Mouse (Mus musculus): ENCODE data around the gene Rnf128.

DNA sequence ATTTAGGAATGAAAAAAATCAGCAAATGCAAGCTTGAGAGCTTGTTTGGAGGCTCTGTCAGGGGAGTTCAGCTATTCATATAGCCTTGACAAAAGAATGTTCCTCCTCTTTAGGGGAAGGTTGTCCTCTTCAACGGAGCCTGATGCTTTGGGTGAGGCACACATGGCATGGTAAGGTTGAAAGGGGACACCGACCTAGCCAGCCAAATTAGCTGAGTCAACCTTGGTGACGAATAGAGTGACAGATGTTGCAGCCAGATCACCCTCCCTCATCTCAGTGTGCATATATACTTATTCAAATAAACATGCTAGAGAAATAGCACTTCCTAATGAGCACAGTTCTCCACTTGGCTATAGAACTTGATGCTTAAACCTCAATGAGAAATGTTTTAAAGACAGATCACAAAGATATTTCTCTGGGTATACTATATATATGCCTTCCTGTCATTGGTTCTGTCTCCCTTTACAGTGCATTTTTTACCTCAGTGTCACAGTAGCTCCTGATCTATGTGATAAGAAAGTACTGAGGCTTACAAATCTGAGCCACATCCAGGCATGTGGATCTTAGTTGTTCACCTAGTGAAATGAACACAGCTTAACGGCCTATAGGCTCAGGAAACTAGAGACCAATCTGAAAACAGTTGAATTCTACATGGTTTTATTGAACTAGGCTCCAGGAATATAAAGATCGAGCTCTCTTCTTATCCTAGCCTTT, 91.4 kb downstream of the Rnf128 start:
- no peak for TF ChIP-seq POLR2A (IDR thresholded peaks at IDR 0.05; ENCODE audit: insufficient read depth, low read depth, low read length)
- no peak for TF ChIP-seq CTCF (IDR thresholded peaks at IDR 0.05; ENCODE audit: insufficient read depth, low read depth, low read length)
